Mouse (Mus musculus) spleen, postnatal 14 days (tissue): ENCODE data around the gene Bet1l.

Experiments used
- DNase-seq, 2 experiments: peaks; one replicate each; pipeline ENCODE4 v3.0.0; 2021 to 2022; ENCODE audit warnings: low spot score in 2 of 2

Gene Bet1l

GRCm38 (mm10) chr7:140858746-140859145, 1.4 kb upstream of the Bet1l start:
- DNase-seq = no peak

- DNase-seq = peak; percentile 78 to 85
Observed at GRCm38 (mm10) chr7:140856785-140857549, 410 bp downstream of the Bet1l start, which contains the start of gene Ric8a. TSS of gene Ric8a (plus strand) at chr7:140856957.

- DNase-seq = peak; percentile 52 to 58
Observed at GRCm38 (mm10) chr7:140855860-140856784, 1.3 kb downstream of the Bet1l start, which contains the start of gene Gm45785. TSS of gene Gm45785 (minus strand) at chr7:140856331.

- no peak for DNase-seq
Observed at GRCm38 (mm10) chr7:140855181-140855580, 2.2 kb downstream of the Bet1l start.

- no peak for DNase-seq
Observed at GRCm38 (mm10) chr7:140854483-140854882, 2.9 kb downstream of the Bet1l start.

GRCm38 (mm10) chr7:140853386-140853785, 4.0 kb downstream of the Bet1l start:
- DNase-seq = no peak

GRCm38 (mm10) chr7:140851916-140852315, 5.5 kb downstream of the Bet1l start:
- DNase-seq = no peak

GRCm38 (mm10) chr7:140848591-140848990, 8.8 kb downstream of the Bet1l start:
- DNase-seq = no peak

- DNase-seq = no peak
Observed at GRCm38 (mm10) chr7:140847755-140848580, 9.4 kb downstream of the Bet1l start, which contains the start of gene Odf3. TSS of gene Odf3 (plus strand) at chr7:140847805.

- DNase-seq = no peak
Observed at GRCm38 (mm10) chr7:140846676-140847075, 10.7 kb downstream of the Bet1l start.

GRCm38 (mm10) chr7:140845683-140846082, 11.7 kb downstream of the Bet1l start:
- DNase-seq = no peak

- DNase-seq = peak; percentile 74 to 91
Observed at GRCm38 (mm10) chr7:140844905-140845665, 12.3 kb downstream of the Bet1l start, which contains the start of gene Scgb1c1. TSS of gene Scgb1c1 (plus strand) at chr7:140845547.

GRCm38 (mm10) chr7:140843806-140844205, 13.6 kb downstream of the Bet1l start:
- DNase-seq = no peak

- DNase-seq = no peak
Observed at GRCm38 (mm10) chr7:140840750-140841735, 16.3 kb downstream of the Bet1l start.

- DNase-seq = no peak
Observed at GRCm38 (mm10) chr7:140839556-140839955, 17.8 kb downstream of the Bet1l start.

GRCm38 (mm10) chr7:140836243-140837115, 20.9 kb downstream of the Bet1l start:
- no peak for DNase-seq

- DNase-seq = no peak
Observed at GRCm38 (mm10) chr7:140835758-140836087, 21.7 kb downstream of the Bet1l start.

- DNase-seq = no peak
Observed at GRCm38 (mm10) chr7:140834968-140835757, 22.2 kb downstream of the Bet1l start, which contains the start of gene Urah. TSS of gene Urah (plus strand) at chr7:140835018.
